Mouse (Mus musculus): ENCODE data around the gene Cby3. TPM values are rescaled to one million over a fixed set of nuclear protein-coding genes. Genes with fewer than 3 reads are reported as not detected.

The Cby3 gene
- polyA plus RNA-seq, 2 experiments: 0.16 to 0.47 TPM

DNA sequence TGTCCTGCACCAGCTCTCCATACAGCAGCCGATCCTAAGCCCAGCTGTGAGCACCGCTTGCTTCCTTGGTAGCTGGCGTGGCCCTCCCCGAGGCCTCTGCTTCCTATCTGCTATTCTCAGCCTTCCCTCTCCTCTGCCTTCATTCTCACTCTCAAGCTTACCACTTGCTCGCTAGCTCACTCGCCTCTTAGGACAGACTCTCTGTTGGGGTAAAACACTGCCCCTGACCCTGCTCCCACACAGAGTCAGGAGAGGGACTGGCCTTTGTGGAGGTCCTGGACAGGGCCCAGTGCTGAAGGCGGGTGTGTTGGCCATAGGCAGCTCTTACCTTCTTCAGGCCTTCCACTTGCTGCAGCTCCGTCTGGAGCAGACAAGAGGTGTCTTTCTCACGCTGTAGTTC lies 43.1 kb downstream of the Cby3 start:
- TF ChIP-seq POLR2A (IDR thresholded peaks at IDR 0.05; ENCODE audit: borderline replicate concordance, extremely low read depth, insufficient read depth, insufficient read length): no peak
- Histone ChIP-seq H3K27me3 (ENCODE audit: control insufficient read depth, insufficient read depth, low read length) (no peaks in the 10 kb centered on the region), H3K4me1 (ENCODE audit: control insufficient read depth, insufficient read depth, low read length) (no peaks in the 10 kb centered on the region), H3K4me3 (replicated peaks; ENCODE audit: low read length) (no peak overlapping the region), H3K27ac (replicated peaks; ENCODE audit: low read depth, low read length) (no peak overlapping the region), H3K36me3 (ENCODE audit: control insufficient read depth, insufficient read depth, low read length) (peaks cover 68% of the 10 kb centered on the region), H3K9ac (ENCODE audit: low read depth, low read length, severe bottlenecking) (no peak overlapping the region), H3K4me2 (replicated peaks; ENCODE audit: low read depth, low read length, severe bottlenecking) (no peak overlapping the region), H3K9me3 (ENCODE audit: control insufficient read depth, low read length) (no peaks in the 10 kb centered on the region)
- WGBS: 84% methylated on average over 9 of the region's 9 CpGs
- DNase-seq (ENCODE audit: low spot score): no peak
- ATAC-seq (ENCODE audit: low FRiP score, low read depth): no peak

DNA sequence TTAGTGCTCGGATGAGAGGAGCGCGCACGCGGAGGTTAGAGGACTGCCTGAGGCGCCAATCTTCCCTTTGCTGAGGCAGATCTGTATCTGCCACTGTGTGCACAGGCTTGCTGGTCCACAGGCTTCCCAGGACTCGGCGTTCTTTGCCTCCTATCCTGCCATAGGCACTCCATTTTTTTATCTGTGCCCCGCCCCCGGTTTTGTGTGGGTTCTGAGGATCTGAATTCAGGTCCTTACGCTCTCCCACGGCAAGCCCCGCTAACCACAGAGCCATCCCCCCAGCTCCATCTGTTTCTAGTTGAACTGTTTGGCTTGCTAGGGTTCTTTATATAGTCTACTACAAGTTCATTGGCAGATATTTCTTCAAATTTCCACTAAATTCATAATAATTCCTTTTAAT lies 44.5 kb downstream of the Cby3 start:
- 80% methylated on average over 13 of the region's 13 CpGs for WGBS
- DNase-seq (ENCODE audit: low spot score): peak; percentile 44

DNA sequence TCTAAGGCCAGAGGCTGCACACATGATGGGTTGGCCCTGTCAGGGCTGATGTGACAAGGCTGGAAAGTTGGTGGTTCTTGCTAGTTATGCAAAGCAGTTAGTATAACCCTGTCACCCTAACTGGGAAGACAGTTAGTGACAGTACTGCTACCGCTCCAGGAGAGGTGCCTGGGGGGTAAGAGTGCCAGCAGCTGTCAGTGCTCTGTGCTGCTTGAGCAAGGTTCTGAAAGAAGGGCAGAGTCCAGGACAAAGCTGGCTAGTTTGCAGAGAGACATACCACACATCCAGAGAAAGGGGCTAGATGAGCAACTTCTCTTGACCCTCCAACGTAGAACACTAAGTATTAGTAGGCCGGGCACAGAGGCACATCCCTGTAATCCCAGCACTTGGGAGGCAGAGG lies 48.2 kb downstream of the Cby3 start:
- Histone ChIP-seq H3K27ac (replicated peaks; ENCODE audit: low read depth, low read length) (no peak overlapping the region), H3K9ac (ENCODE audit: low read depth, low read length, severe bottlenecking) (no peak overlapping the region), H3K9me3 (ENCODE audit: control insufficient read depth, low read length) (no peaks in the 10 kb centered on the region), H3K27me3 (ENCODE audit: control insufficient read depth, insufficient read depth, low read length) (no peaks in the 10 kb centered on the region), H3K4me1 (ENCODE audit: control insufficient read depth, insufficient read depth, low read length) (no peaks in the 10 kb centered on the region), H3K4me2 (replicated peaks; ENCODE audit: low read depth, low read length, severe bottlenecking) (no peak overlapping the region), H3K4me3 (replicated peaks; ENCODE audit: low read length) (no peak overlapping the region), H3K36me3 (ENCODE audit: control insufficient read depth, insufficient read depth, low read length) (peaks cover 50% of the 10 kb centered on the region)
- no peak for TF ChIP-seq POLR2A (IDR thresholded peaks at IDR 0.05; ENCODE audit: borderline replicate concordance, extremely low read depth, insufficient read depth, insufficient read length)
- DNase-seq (ENCODE audit: low spot score) (no peak), ATAC-seq (ENCODE audit: low FRiP score, low read depth) (no peak)
- WGBS: 96% methylated on average over 3 of the region's 3 CpGs

More for the DNA sequence above, 44.5 kb downstream of the Cby3 start:
- H3K27ac ChIP-seq (replicated peaks; ENCODE audit: low read depth, low read length): no peak overlapping the region
- no peaks in the 10 kb centered on the region for H3K4me1 ChIP-seq (ENCODE audit: control insufficient read depth, insufficient read depth, low read length)
- H3K4me2 ChIP-seq (replicated peaks; ENCODE audit: low read depth, low read length, severe bottlenecking): no peak overlapping the region
- no peak for ATAC-seq (ENCODE audit: low FRiP score, low read depth)
- no peak overlapping the region for H3K4me3 ChIP-seq (replicated peaks; ENCODE audit: low read length)
- no peaks in the 10 kb centered on the region for H3K9me3 ChIP-seq (ENCODE audit: control insufficient read depth, low read length)
- H3K27me3 ChIP-seq (ENCODE audit: control insufficient read depth, insufficient read depth, low read length): no peaks in the 10 kb centered on the region
- H3K36me3 ChIP-seq (ENCODE audit: control insufficient read depth, insufficient read depth, low read length): peaks cover 71% of the 10 kb centered on the region
- TF ChIP-seq POLR2A (IDR thresholded peaks at IDR 0.05; ENCODE audit: borderline replicate concordance, extremely low read depth, insufficient read depth, insufficient read length): no peak
- H3K9ac ChIP-seq (ENCODE audit: low read depth, low read length, severe bottlenecking): no peak overlapping the region

DNA sequence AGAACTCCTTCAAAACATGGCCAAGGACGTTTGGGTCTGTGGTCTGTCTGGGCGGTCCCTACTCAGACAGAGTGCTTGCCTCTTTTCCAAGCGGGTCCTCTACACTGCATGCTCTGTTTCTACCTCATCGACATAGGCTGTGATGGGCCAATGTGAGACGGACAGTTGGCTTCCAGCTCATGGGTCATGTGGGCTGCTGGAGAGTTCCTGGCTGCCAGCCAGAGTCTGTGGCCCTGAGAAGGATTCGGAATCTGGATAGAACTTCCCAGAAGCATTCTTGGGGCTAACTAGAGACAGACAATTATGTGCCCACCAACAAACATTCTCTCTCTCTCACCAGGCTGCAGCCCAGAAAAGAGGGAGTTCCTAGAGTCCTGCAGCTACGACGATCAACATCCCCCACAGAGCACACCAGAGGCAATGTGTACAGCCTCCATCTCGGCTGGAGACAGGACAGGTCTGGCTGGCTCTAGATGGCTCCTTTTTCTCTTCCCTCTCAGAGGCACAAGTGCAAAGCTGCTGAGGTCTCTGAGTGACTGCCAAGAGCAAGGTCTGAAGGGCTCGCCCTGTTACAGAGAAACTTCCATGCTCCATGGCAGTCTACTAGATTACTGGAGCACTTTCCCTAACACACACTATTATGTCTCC lies 49.2 kb downstream of the Cby3 start:
- Histone ChIP-seq H3K4me1 (ENCODE audit: control insufficient read depth, insufficient read depth, low read length) (no peaks in the 10 kb centered on the region), H3K36me3 (ENCODE audit: control insufficient read depth, insufficient read depth, low read length) (peaks cover 47% of the 10 kb centered on the region), H3K9ac (ENCODE audit: low read depth, low read length, severe bottlenecking) (no peak overlapping the region), H3K27ac (replicated peaks; ENCODE audit: low read depth, low read length) (no peak overlapping the region), H3K4me2 (replicated peaks; ENCODE audit: low read depth, low read length, severe bottlenecking) (no peak overlapping the region), H3K27me3 (ENCODE audit: control insufficient read depth, insufficient read depth, low read length) (no peaks in the 10 kb centered on the region), H3K9me3 (ENCODE audit: control insufficient read depth, low read length) (no peaks in the 10 kb centered on the region), H3K4me3 (replicated peaks; ENCODE audit: low read length) (no peak overlapping the region)
- TF ChIP-seq POLR2A (IDR thresholded peaks at IDR 0.05; ENCODE audit: borderline replicate concordance, extremely low read depth, insufficient read depth, insufficient read length): no peak
- DNase-seq (ENCODE audit: low spot score) (no peak), ATAC-seq (ENCODE audit: low FRiP score, low read depth) (no peak)
- 88% methylated on average over 10 of the region's 10 CpGs for WGBS

DNA sequence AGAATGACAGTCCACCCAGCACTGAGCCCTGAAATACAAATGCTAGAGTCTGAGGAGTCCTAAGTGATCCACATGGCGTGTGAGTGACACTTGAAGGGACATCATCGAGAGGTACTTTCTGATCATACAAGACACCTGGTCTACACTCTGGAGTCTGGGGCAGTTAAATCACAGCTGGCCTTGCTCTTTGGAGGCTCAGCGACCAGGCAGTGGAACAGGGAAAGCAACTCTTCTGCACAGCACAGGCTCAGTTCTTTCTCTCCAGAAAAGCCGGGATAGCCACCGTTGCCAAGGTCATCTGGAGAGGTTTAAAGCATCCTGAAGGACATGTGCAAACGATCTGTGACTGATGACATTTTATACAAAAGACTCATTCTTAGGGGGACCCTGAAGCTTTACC lies 53.0 kb downstream of the Cby3 start:
- no peaks in the 10 kb centered on the region for H3K27me3 ChIP-seq (ENCODE audit: control insufficient read depth, insufficient read depth, low read length)
- H3K27ac ChIP-seq (replicated peaks; ENCODE audit: low read depth, low read length): no peak overlapping the region
- DNase-seq (ENCODE audit: low spot score): no peak
- no peak for TF ChIP-seq POLR2A (IDR thresholded peaks at IDR 0.05; ENCODE audit: borderline replicate concordance, extremely low read depth, insufficient read depth, insufficient read length)
- no peaks in the 10 kb centered on the region for H3K9me3 ChIP-seq (ENCODE audit: control insufficient read depth, low read length)
- no peaks in the 10 kb centered on the region for H3K4me1 ChIP-seq (ENCODE audit: control insufficient read depth, insufficient read depth, low read length)
- no peak overlapping the region for H3K4me2 ChIP-seq (replicated peaks; ENCODE audit: low read depth, low read length, severe bottlenecking)
- peaks cover 34% of the 10 kb centered on the region for H3K36me3 ChIP-seq (ENCODE audit: control insufficient read depth, insufficient read depth, low read length)
- H3K9ac ChIP-seq (ENCODE audit: low read depth, low read length, severe bottlenecking): no peak overlapping the region
- no peak for ATAC-seq (ENCODE audit: low FRiP score, low read depth)
- H3K4me3 ChIP-seq (replicated peaks; ENCODE audit: low read length): no peak overlapping the region
- WGBS: 78% methylated on average over 6 of the region's 6 CpGs

MicroRNA genes within 50 kb of the gene (microRNA counts, 519-probe panel; counts per million panel counts)
- 2,684 counts per million, percentile 47 among the panel's probes with 10 or more counts for microRNA mmu-miR-804

Small RNA genes within 50 kb of the gene (microRNA-seq; reads per million reads assigned to microRNA genes)
- not detected for gene Mir804

Other genes starting within 250 kb of the Cby3 start
- 44.9 and 51.5 TPM in 2 replicates for gene Tbc1d9b, start 223.1 kb upstream of the Cby3 start, polyA plus RNA-seq (2012; rRNA removed)
- gene Tbc1d9b, start 223.1 kb upstream of the Cby3 start, polyA plus RNA-seq (2014; fragmentation: Nextera tagmentation; extraction: Ambion mirVana): 45.2 and 50.5 TPM in 2 replicates
- gene Mrnip, start 180.0 kb upstream of the Cby3 start, polyA plus RNA-seq (2012; rRNA removed): 17.6 and 18.0 TPM in 2 replicates
- gene Mrnip, start 180.0 kb upstream of the Cby3 start, polyA plus RNA-seq (2014; fragmentation: Nextera tagmentation; extraction: Ambion mirVana): 16.8 and 17.2 TPM in 2 replicates
- gene Sqstm1, start 143.6 kb upstream of the Cby3 start, polyA plus RNA-seq (2012; rRNA removed): 112 and 120 TPM in 2 replicates
- 214 and 227 TPM in 2 replicates for gene Sqstm1, start 143.6 kb upstream of the Cby3 start, polyA plus RNA-seq (2014; fragmentation: Nextera tagmentation; extraction: Ambion mirVana)
- gene Mgat4b, start 143.6 kb upstream of the Cby3 start, polyA plus RNA-seq (2012; rRNA removed): 34.5 and 45.3 TPM in 2 replicates
- 21.1 and 23.6 TPM in 2 replicates for gene Mgat4b, start 143.6 kb upstream of the Cby3 start, polyA plus RNA-seq (2014; fragmentation: Nextera tagmentation; extraction: Ambion mirVana)
- gene Ltc4s, start 115.8 kb upstream of the Cby3 start, polyA plus RNA-seq (2012; rRNA removed): 4.0 and 7.1 TPM in 2 replicates
- gene Ltc4s, start 115.8 kb upstream of the Cby3 start, polyA plus RNA-seq (2014; fragmentation: Nextera tagmentation; extraction: Ambion mirVana): 2.5 and 3.9 TPM in 2 replicates
- 25.2 and 30.9 TPM in 2 replicates for gene Maml1, start 62.2 kb upstream of the Cby3 start, polyA plus RNA-seq (2012; rRNA removed)
- gene Maml1, start 62.2 kb upstream of the Cby3 start, polyA plus RNA-seq (2014; fragmentation: Nextera tagmentation; extraction: Ambion mirVana): 13.7 and 15.3 TPM in 2 replicates
- 150 and 208 TPM in 2 replicates for gene Canx, start 28.8 kb upstream of the Cby3 start, polyA plus RNA-seq (2012; rRNA removed)
- gene Canx, start 28.8 kb upstream of the Cby3 start, polyA plus RNA-seq (2014; fragmentation: Nextera tagmentation; extraction: Ambion mirVana): 232 and 244 TPM in 2 replicates
- gene Hnrnph1, start 22.5 kb downstream of the Cby3 start, polyA plus RNA-seq (2012; rRNA removed): 769 and 778 TPM in 2 replicates
- gene Hnrnph1, start 22.5 kb downstream of the Cby3 start, polyA plus RNA-seq (2014; fragmentation: Nextera tagmentation; extraction: Ambion mirVana): 453 and 466 TPM in 2 replicates
- 16.5 and 20.3 TPM in 2 replicates for gene Rufy1, start 76.7 kb downstream of the Cby3 start, polyA plus RNA-seq (2012; rRNA removed)
- gene Rufy1, start 76.7 kb downstream of the Cby3 start, polyA plus RNA-seq (2014; fragmentation: Nextera tagmentation; extraction: Ambion mirVana): 24.9 and 26.9 TPM in 2 replicates
- 34.9 and 38.7 TPM in 2 replicates for gene Adamts2, start 247.6 kb downstream of the Cby3 start, polyA plus RNA-seq (2012; rRNA removed)
- gene Adamts2, start 247.6 kb downstream of the Cby3 start, polyA plus RNA-seq (2014; fragmentation: Nextera tagmentation; extraction: Ambion mirVana): 18.9 and 19.4 TPM in 2 replicates